Mouse (Mus musculus): ENCODE results near the gene Armh3.

- TF ChIP-seq CTCF (IDR thresholded peaks at IDR 0.05; ENCODE audit: extremely low read depth, insufficient read depth, low read length): no peak
- no peak for TF ChIP-seq POLR2A (IDR thresholded peaks at IDR 0.05; ENCODE audit: extremely low read depth, insufficient read depth, low read length)
Measured at GRCm38 (mm10) chr19:45796061-45796556, 202.2 kb downstream of the Armh3 start.

Measured in cortical plate, adult 2 months (tissue).